ENCODE assay signal across 8 mouse cellular contexts in genomic region chr19:46135297-46135696, GRCm38 (mm10). TPM values are rescaled to one million over a fixed set of nuclear protein-coding genes. Genes with fewer than 3 reads are reported as not detected.
DNase-seq lines count a peak whose midpoint lies in the region; ATAC-seq and TF ChIP-seq lines count a peak whose summit lies in the region.

No protein-coding gene starts in this region.

- peak overlapping the region; percentile 99 for H3K4me2 ChIP-seq in hindbrain, embryonic 15.5 days

- DNase-seq in Patski (ENCODE audit: low read depth, low spot score): peak; percentile 48
- peak; percentile 93 to 96 for DNase-seq in cerebellum, postnatal 36 days
- peak; percentile 89 to 94 for DNase-seq in frontal cortex, postnatal 36 days (ENCODE audit: low spot score in 2 of 2)
- DNase-seq in layer of hippocampus, postnatal 36 days: peak; percentile 89 to 91
- peak; percentile 89 for DNase-seq in lung, postnatal 25 days (ENCODE audit: low spot score)
- peak; percentile 97 for DNase-seq in retina, embryonic 14.5 days (ENCODE audit: low spot score)
- peak; percentile 82 to 87 for DNase-seq in thymus, postnatal 36 days

- H3K36me3 ChIP-seq in hindbrain, embryonic 15.5 days: no peaks in the 10 kb centered on the region

- peak overlapping the region; percentile 39; the same call in 1 of the 2 replicates for H3K9ac ChIP-seq in hindbrain, embryonic 15.5 days

- CTCF ChIA-PET in Patski (lab: Charles Lee): interaction anchor here (0.7 to 7.2 kb wide), 21 partner anchors 9 to 201 kb away, joined by 3 to 39 read pairs (median 4); partner anchors contain the start of gene Nfkb2

- POLR2A ChIA-PET in Patski (lab: Charles Lee): interaction anchor here (0.6 to 1.2 kb wide), 3 partner anchors 117 to 195 kb away, joined by 3 to 4 read pairs (median 3); no protein-coding TSS in a partner anchor

- no peak for TF ChIP-seq CTCF in Patski (IDR thresholded peaks at IDR 0.05)

- no peak overlapping the region for H3K27ac ChIP-seq in hindbrain, embryonic 15.5 days (replicated peaks)

- H3K4me3 ChIP-seq in hindbrain, embryonic 15.5 days: peak overlapping the region; percentile 52

- no peaks in the 10 kb centered on the region for H3K9me3 ChIP-seq in hindbrain, embryonic 15.5 days

- peak; percentile 51 for ATAC-seq in Patski
- peak; percentile 83 for ATAC-seq in hindbrain, embryonic 15.5 days (ENCODE audit: low FRiP score, low read depth)

- peaks cover 29% of the 10 kb centered on the region for H3K4me1 ChIP-seq in hindbrain, embryonic 15.5 days (replicated peaks)

- H3K27me3 ChIP-seq in Patski: peaks cover 71% of the 10 kb centered on the region
- H3K27me3 ChIP-seq in hindbrain, embryonic 15.5 days: peaks cover 72% of the 10 kb centered on the region

- in situ Hi-C loops in Patski (cut with MboI; ENCODE audit: low pct_unique_long_range_greater_than_20kb): loop anchor here (5.0 to 10.0 kb wide), 2 partner anchors 122 to 230 kb away; no protein-coding TSS in a partner anchor

- WGBS in hindbrain, embryonic 15.5 days: under 1% methylated on average over 12 of the region's 12 CpGs

RNA-seq across cellular contexts. Expression of gene Elovl3, which starts 3.6 kb away (rescaled TPM):
- not detected for polyA plus RNA-seq in Patski (2021)
- 0.08 TPM in 1 of 2 replicates, not detected in the other for polyA plus RNA-seq in hindbrain, embryonic 15.5 days (2015; fragmentation: Nextera tagmentation; extraction: Ambion mirVana)
- total RNA-seq in layer of hippocampus, postnatal 36 days (2021): not detected

RNA-seq across cellular contexts. Expression of gene Pitx3, which starts 12.8 kb away (rescaled TPM):
- not detected for polyA plus RNA-seq in Patski (2021)
- polyA plus RNA-seq in hindbrain, embryonic 15.5 days (2015; fragmentation: Nextera tagmentation; extraction: Ambion mirVana): 0.30 and 0.39 TPM in 2 replicates
- total RNA-seq in layer of hippocampus, postnatal 36 days (2021): not detected

RNA-seq across cellular contexts. Expression of gene Gbf1, which starts 17.0 kb away (rescaled TPM):
- polyA plus RNA-seq in Patski (2021): 55.0 TPM
- 71.1 and 81.0 TPM in 2 replicates for polyA plus RNA-seq in hindbrain, embryonic 15.5 days (2015; fragmentation: Nextera tagmentation; extraction: Ambion mirVana)
- 10 to 100 TPM; 95.3 to 96.3 TPM for total RNA-seq in layer of hippocampus, postnatal 36 days (2021)

RNA-seq across cellular contexts. Expression of gene Nolc1, which starts 59.6 kb away (rescaled TPM):
- 66.3 TPM for polyA plus RNA-seq in Patski (2021)
- polyA plus RNA-seq in hindbrain, embryonic 15.5 days (2015; fragmentation: Nextera tagmentation; extraction: Ambion mirVana): 63.1 and 64.7 TPM in 2 replicates
- total RNA-seq in layer of hippocampus, postnatal 36 days (2021): 10 to 100 TPM; 46.3 to 49.3 TPM
